Mouse (Mus musculus): ENCODE data around the gene Olfr38. TPM values are rescaled to one million over a fixed set of nuclear protein-coding genes. Genes with fewer than 3 reads are reported as not detected.

Gene Olfr38
- not detected for total RNA-seq (2022)

DNA sequence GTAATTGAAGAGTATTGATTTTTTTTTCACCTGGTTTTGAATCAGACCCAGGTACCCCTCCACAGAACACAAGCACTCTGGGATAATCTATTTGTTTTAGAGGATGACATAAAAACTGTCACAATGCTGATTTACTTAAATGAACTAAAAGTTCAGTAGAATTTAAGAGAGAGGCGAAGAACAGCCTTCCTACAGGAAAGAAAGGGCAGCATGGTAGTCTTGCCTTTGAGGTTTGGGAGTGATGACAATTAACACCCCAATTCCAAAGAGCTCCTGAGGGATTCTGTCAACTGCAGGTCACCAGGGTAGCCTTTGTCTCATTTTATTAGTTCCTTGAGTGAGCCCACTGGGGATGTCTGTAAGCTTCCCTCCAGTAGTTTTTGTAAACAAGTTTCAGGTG is at the start of gene Olfr38:
TSS of gene Olfr38 (plus strand) at position 301 of the 400 bp plus-strand sequence.
- DNase-seq (ENCODE audit: low spot score in 2 of 2) = no peak

DNA sequence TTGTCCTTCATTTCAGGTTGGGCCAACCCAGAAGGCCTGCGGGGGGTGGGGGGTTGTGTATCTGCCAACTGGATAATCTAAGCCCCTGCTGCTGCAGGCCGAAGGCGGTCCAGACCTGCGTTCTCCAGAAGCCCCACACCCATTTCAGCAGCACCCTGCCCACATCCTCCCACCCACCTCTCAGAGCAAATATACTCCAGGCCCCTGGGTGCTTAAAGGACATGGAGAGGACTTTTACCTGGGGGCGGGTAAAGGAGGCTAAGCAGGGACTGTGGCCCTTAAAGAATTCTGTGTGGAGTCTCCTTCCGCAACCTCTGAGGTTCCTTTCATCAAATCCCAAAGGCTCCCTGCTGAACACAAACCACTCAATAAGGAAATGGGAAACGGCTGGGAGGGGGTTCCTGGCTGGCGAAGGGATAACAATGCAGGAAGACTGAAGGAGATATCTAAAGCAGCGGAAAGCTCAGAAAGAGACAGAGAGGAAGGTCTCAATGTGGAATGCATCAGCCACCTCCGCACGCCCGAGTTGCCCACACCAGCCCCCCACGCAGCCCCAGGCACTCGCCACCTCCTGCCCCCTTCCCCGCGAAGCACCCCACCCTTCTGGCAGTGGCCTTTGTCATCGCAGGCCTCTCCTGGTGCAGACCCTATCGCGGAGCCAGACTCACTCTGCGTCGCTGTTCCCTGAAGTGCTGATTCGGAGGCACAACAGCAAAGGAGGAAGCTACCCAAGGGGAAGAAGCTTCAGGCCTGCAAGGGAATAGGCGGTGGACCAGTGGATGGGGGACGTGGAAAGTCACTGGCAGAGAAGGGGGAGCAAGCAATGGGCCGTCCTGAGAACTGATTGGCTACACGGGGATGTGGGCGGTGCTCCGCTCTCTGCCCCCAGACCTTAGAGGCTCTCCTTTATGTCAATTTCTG is 46.7 kb upstream of the Olfr38 start, which contains the start of gene Tcaf1:
TSS of gene Tcaf1 (minus strand) at position 798 of the 921 bp plus-strand sequence.
- peak; percentile 48 to 67 for DNase-seq (ENCODE audit: low spot score in 2 of 2)

DNA sequence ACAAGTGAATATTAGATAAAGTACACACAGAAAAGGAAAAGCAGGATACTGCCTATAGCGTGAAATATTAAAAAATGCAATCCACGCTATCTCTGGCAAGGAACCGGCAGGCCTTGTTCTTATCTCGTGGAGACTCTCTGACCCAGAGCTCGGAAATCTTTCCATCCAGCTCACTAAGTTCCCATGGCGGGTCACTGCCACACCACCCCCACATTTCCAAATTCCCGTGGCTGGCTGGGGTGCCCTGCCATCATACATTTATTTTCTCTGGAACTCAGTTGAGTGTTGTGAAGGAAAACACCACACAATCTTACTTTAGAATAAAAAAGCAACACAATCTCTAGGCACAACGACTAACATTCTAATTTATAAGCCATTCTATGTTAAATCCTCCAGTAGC is 41.5 kb upstream of the Olfr38 start:
- no peak for DNase-seq (ENCODE audit: low spot score in 2 of 2)

DNA sequence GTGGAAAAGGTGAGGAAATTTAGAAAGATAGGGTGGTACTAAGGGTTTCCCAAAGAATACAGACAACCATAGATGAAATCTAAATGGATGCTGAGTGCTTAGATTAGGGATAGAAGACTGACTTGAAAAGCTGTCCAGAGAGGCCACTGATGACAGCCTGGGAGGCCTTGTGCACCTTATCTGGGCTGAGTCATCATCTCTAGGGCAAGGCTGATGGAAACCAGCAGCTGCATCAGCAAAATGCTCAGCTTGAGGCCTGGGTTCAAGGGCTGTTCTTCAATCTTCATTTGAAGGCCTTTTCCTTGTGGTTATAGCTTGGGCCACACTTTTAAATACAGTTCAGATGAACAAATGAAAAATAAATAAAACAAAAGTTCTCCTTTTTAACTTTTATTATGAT is 38.2 kb upstream of the Olfr38 start:
- no peak for DNase-seq (ENCODE audit: low spot score in 2 of 2)

DNA sequence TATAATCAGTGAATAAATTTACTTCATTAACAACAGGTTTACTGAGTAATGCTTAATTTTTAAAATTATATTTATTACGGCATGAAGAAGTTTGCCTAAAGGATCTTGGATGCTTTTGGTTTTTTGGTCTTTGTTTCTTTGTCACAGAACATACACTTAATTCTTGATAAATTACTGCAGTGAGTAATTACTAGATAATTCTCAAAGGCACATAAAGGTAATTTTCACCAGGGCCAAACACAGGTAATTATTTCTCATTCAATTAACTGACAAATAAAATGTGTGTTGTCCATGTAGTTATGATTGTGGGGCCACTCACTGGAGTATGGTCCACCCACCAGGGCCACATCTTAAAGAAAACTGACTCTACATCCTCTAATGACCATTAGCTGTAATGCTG is 17.1 kb upstream of the Olfr38 start, which contains the start of gene Olfr453:
TSS of gene Olfr453 (plus strand) at position 301 of the 400 bp plus-strand sequence.
- DNase-seq (ENCODE audit: low spot score in 2 of 2) = no peak

DNA sequence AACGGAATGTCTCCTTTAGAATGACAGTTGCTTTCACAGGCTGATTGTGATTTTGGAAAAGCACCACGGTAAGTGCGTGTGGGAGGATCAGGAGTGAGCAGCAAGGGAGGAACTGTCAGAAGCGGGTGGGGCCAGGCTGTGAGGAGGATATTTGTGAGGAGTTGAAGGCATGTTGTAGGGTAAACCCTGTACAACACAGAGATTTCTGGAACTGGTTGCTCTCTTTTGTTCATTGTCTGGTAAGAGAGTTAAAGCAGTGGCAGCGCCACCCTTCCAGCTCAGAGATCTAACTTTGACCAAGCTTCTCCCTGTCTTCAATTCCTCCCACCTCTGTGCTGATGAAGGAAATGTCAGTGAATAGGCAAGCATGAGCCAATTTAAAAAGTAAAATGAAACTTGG is 13.9 kb upstream of the Olfr38 start:
- no peak for DNase-seq (ENCODE audit: low spot score in 2 of 2)

DNA sequence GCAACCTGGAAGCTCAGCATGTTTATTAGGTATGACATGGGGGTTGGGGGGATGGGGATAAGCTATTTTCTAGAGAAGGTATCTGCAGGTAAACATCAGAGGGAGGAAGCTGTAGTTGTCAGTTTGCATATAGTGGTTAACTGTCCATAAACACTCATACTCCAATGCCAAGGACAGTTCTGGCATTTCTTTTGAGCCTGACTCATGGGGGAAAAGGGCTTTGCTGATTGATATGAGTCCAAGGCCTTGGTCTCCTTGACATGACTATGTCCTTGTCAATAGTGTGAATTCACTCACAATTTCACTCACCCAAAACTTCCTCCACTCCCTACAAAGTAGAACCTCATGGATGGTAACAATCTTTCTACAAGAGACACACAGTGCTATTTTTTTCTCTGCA is 8.4 kb upstream of the Olfr38 start:
- no peak for DNase-seq (ENCODE audit: low spot score in 2 of 2)

DNA sequence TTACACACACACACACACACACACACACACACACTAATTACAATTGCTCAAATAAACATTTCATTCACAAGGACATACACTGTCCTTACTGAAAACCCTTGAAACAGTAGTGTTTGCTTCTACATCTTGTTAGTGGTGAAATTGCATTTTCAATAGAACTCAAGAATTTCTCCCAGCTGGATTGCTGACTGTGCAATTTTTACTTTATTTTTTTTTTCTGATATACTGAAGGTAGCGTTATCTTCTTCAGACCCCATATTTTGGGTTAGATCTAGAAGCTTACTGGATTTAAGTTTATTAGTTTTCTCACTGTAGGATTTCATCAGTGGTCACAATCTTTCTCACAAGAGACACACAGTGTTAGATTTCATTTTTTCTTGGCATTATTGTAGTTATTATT is 20.9 kb downstream of the Olfr38 start:
- DNase-seq (ENCODE audit: low spot score in 2 of 2) = no peak

DNA sequence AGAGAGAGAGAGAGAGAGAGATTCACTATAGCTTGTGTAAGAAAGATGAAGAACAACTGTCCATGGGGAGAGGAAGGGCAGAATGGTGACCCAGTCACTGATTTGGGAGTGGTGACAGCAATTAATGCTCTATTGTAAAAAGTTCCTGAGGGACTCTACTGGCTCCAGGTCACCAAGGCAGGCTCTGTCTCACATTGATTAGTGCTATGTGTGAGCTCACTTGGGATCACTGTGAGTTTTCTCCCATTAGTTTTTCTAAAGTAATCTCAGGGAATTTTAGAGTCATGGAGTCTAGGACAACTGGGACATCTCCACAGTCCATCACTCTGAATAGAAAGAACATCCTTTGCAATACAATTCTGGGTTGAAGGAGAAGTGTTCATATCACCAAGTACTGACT is 28.6 kb downstream of the Olfr38 start, which contains the start of gene Olfr452:
TSS of gene Olfr452 (plus strand) at position 301 of the 400 bp plus-strand sequence.
- no peak for DNase-seq (ENCODE audit: low spot score in 2 of 2)

DNA sequence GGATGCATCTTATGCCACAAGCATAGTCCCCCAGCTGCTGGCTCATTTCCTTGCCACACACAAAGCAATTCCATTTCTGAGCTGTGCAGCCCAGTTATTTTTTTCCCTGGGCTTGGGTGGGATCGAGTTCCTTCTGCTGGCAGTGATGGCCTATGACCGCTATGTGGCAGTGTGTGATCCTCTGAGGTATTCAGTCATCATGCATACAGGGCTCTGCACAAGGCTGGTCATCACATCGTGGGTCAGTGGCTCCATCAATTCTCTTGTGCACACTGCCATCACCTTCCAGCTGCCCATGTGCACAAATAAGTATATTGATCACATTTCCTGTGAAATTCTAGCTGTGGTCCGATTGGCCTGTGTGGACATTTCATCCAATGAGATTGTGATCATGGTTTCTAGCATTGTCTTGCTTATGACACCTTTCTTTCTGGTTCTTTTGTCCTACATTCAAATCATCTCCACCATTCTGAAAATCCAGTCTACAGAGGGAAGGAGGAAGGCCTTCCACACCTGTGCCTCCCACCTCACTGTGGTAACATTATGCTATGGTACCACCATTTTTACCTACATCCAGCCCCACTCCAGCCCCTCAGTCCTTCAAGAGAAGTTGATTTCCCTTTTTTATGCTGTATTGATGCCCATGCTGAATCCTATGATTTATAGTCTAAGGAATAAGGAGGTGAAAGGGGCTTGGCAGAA is 34.2 kb downstream of the Olfr38 start:
- no peak for DNase-seq (ENCODE audit: low spot score in 2 of 2)

DNA sequence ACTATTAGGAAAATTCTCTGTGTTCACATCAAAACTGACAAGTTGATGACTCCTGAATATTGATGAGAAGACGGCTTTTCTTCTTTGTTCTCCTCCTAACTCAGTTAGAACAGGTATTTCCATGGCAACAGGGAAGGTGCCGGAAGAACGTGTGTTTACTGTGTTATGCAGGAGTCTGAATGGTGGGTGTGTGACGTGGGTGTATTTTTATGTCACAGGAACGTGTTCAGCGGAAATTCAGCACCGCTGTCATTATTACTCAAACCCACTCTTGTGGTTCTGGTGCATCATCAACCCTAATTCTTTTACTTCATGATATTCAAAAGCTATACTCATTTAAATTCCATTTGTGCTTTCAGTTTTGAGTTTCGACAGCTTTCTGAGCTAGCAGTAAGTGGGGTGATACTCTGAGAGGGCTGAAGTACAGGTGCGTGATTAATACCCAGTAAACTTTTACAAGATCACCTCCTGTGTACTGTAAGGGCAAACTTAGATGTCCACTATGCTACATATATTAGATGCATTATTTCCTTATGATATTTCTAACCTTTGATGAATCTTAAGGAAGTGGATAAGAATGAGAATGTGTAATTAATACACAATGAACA is 34.8 kb downstream of the Olfr38 start:
- DNase-seq (ENCODE audit: low spot score in 2 of 2) = no peak

DNA sequence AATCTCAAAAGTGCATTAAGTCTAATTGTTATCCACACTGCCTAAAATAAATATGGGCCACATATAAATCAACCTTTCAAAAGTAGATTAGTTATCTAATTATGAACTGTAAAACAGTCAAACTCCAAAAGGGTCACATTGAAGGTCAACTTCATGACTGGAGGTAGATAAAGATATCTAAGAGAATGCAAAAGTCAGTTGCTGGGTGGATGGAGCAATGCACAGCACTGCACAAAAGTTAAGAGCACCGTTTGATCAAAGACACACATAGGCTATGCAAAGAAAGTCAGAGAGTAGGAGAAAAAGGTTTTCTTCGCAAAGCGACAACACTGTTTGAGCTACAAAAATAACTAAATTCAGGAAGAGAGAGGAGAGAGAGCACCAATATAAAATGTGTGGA is 38.8 kb downstream of the Olfr38 start:
- no peak for DNase-seq (ENCODE audit: low spot score in 2 of 2)

DNA sequence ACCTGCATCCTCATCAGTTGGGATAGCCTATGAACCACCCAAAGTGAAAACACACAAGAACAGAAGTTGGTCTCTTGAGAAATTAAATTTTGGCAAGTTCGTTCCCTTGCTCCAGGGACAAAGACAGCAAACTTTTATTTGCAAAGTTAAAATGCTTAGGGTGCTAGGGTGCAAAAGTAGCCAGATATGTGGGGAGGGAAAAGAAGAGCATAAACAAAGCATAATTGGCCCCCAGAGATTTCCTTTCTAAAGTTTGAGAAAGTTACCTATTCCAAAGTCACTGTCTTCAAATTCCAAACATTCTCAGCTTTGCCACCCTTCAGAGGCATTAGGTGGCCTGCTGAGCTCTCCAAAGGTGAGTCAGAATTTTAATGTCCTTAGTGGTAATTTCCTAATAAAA is 55.4 kb downstream of the Olfr38 start, which contains the start of gene Olfr450:
TSS of gene Olfr450 (plus strand) at position 301 of the 400 bp plus-strand sequence.
- no peak for DNase-seq (ENCODE audit: low spot score in 2 of 2)

Other genes with a start within 250 kb of the Olfr38 start
- not detected for gene Olfr455, start 208.8 kb upstream of the Olfr38 start, total RNA-seq (2022)
- gene Tcaf3, start 158.7 kb upstream of the Olfr38 start, total RNA-seq (2022) = not detected
- gene Tcaf2, start 111.2 kb upstream of the Olfr38 start, total RNA-seq (2022) = 1 to 10 TPM; 1.2 to 2.0 (median 1.5) TPM
- gene Tcaf1, start 46.3 kb upstream of the Olfr38 start, total RNA-seq (2022) = 1 to 10 TPM; 3.9 to 6.3 (median 4.7) TPM
- gene Olfr453, start 17.0 kb upstream of the Olfr38 start, total RNA-seq (2022) = not detected
- gene Olfr452, start 28.7 kb downstream of the Olfr38 start, total RNA-seq (2022) = not detected
- not detected for gene Olfr450, start 55.5 kb downstream of the Olfr38 start, total RNA-seq (2022)
- gene Olfr449, start 78.0 kb downstream of the Olfr38 start, total RNA-seq (2022) = not detected
- gene Olfr448, start 134.0 kb downstream of the Olfr38 start, total RNA-seq (2022) = not detected
- gene Olfr447, start 152.5 kb downstream of the Olfr38 start, total RNA-seq (2022) = not detected
- not detected for gene Olfr446, start 165.0 kb downstream of the Olfr38 start, total RNA-seq (2022)
- not detected for gene Olfr444, start 192.7 kb downstream of the Olfr38 start, total RNA-seq (2022)

Measured in gastrocnemius, adult 8-10 months (tissue).